Mouse (Mus musculus) bone marrow macrophage, adult 2 months (primary cell): ENCODE data around the gene Fdxr.

Source experiments
- CTCF ChIP-seq: IDR thresholded peaks from 2 replicates; pipeline ENCODE4 v1.5.1; 2012; ENCODE audit warnings: low read depth, mild to moderate bottlenecking, low read length, moderate library complexity
- POLR2A ChIP-seq: IDR thresholded peaks from 2 replicates; pipeline ENCODE4 v1.6.1; 2012; ENCODE audit warnings: mild to moderate bottlenecking, low read depth, low read length, borderline replicate concordance

- no peak for TF ChIP-seq CTCF
- no peak for TF ChIP-seq POLR2A
Observed at GRCm38 (mm10) chr11:115275509-115275908, 1.3 kb downstream of the Fdxr start.
